Mouse (Mus musculus) stomach, embryonic 16.5 days (tissue): ENCODE results near the gene Zfp609. TPM values are rescaled to one million over a fixed set of nuclear protein-coding genes. Genes with fewer than 3 reads are reported as not detected.

Source experiments
- polyA plus RNA-seq: library from polyadenylated mRNA; unstranded; fragments of >200 nt; fragmentation: Nextera tagmentation; extraction: Ambion mirVana; gene quantifications from 2 replicates; pipeline ENCODE4 v1.2.1, GENCODE M21; 2015

The Zfp609 gene
- polyA plus RNA-seq, 1 experiment from 2014 or later = 5.0 TPM

Other genes with a start within 250 kb of the Zfp609 start
- 21.4 and 23.0 TPM in 2 replicates for gene Plekho2, start 247.5 kb downstream of the Zfp609 start, polyA plus RNA-seq
- 12.2 and 12.7 TPM in 2 replicates for gene Pif1, start 240.4 kb downstream of the Zfp609 start, polyA plus RNA-seq
- 20.4 and 22.9 TPM in 2 replicates for gene Rbpms2, start 197.9 kb downstream of the Zfp609 start, polyA plus RNA-seq
- 200 and 218 TPM in 2 replicates for gene Oaz2, start 159.6 kb downstream of the Zfp609 start, polyA plus RNA-seq
- gene Pclaf, start 62.7 kb upstream of the Zfp609 start, polyA plus RNA-seq = 119 and 131 TPM in 2 replicates
- 25.5 and 29.3 TPM in 2 replicates for gene Trip4, start 81.2 kb upstream of the Zfp609 start, polyA plus RNA-seq
- gene Csnk1g1, start 81.4 kb upstream of the Zfp609 start, polyA plus RNA-seq = 13.1 and 14.1 TPM in 2 replicates
- gene Ppib, start 232.7 kb upstream of the Zfp609 start, polyA plus RNA-seq = 835 and 861 TPM in 2 replicates
- gene Snx22, start 242.2 kb upstream of the Zfp609 start, polyA plus RNA-seq = 3.1 and 4.3 TPM in 2 replicates